In the genomic region with DNA sequence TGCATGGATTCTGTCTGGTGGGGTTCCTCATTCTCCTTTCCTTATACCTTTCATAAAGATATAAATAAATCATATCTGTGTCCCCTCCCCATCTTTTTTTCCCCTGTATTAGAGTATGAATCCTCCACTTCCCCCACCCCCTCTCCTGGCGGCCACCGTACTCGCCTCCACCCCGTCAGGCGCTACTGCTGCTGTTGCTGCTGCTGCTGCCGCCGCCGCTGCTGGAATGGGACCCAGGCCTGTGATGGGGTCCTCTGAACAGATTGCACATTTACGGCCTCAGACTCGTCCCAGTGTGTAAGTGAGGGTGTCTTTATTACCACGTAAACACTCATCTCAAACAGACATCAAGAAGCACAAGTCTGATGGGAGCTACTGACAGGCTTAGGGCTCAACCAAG, we compare ENCODE assay signal across 14 mouse cellular contexts.
"Had no signal": no experiment of that assay in that cellular context is flagged by ENCODE, and none has a peak within 500 bp of the region (broad histone marks: within the 10 kb centered on the region; RNA-seq: fewer than 3 reads in every experiment).

No protein-coding gene starts in this region.

- H3K27me3 ChIP-seq: liver, embryonic 15.5 days; midbrain, embryonic 15.5 days; stomach, embryonic 15.5 days had no signal

- DNase-seq: kidney, postnatal 10 days; kidney, postnatal 4 days; lung, adult 2 months; lung, postnatal 36 days; right cerebral cortex, postnatal 14 days had no signal

- H3K9ac ChIP-seq: liver, embryonic 15.5 days; midbrain, embryonic 15.5 days; stomach, embryonic 15.5 days had no signal

- H3K4me3 ChIP-seq: left cerebral cortex, adult 2 months; limb, embryonic 10.5 days; liver, embryonic 15.5 days; midbrain, embryonic 15.5 days; stomach, embryonic 15.5 days had no signal

- H3K36me3 ChIP-seq: liver, embryonic 15.5 days had no signal

- H3K4me1 ChIP-seq: limb, embryonic 10.5 days; liver, embryonic 15.5 days; stomach, embryonic 15.5 days had no signal

- H3K27ac ChIP-seq: left cerebral cortex, adult 2 months; limb, embryonic 10.5 days; liver, embryonic 15.5 days; midbrain, embryonic 15.5 days; stomach, embryonic 15.5 days had no signal

- H3K9me3 ChIP-seq: limb, embryonic 10.5 days; liver, embryonic 15.5 days; midbrain, embryonic 15.5 days; stomach, embryonic 15.5 days had no signal

- H3K4me2 ChIP-seq: liver, embryonic 11.5 days; liver, embryonic 15.5 days; midbrain, embryonic 15.5 days; stomach, embryonic 15.5 days had no signal

- ATAC-seq: hindbrain, embryonic 16.5 days; inflammation-experienced regulatory T-cells, adult 6 months; intestine, postnatal 0 days; midbrain, embryonic 15.5 days had no signal
